Mouse (Mus musculus) forebrain, embryonic 16.5 days (tissue): ENCODE results near the gene Cc2d2b. TPM values are rescaled to one million over a fixed set of nuclear protein-coding genes. Genes with fewer than 3 reads are reported as not detected.

Source experiments
- ATAC-seq: fragments of 200-750 bp; cut with Nextera tagmentation; 2 replicates; pipeline ENCODE4 v1.8.0; 2017; ENCODE audit warnings: mild to moderate bottlenecking, moderate library complexity
- H3K27ac ChIP-seq: fragments of 300-500 bp; sonication (generic); 2 replicates; pipeline ENCODE4 v1.5.1; 2014; ENCODE audit warnings: low read length, control low read depth
- H3K27me3 ChIP-seq: fragments of 300-500 bp; sonication (generic); replicated peaks from 2 replicates; pipeline ENCODE4 v1.6.1; 2014; ENCODE audit warnings: low read length; ENCODE audit not compliant: control insufficient read depth, insufficient read depth
- H3K36me3 ChIP-seq: fragments of 300-500 bp; sonication (generic); 2 replicates; pipeline ENCODE4 v1.6.1; 2014; ENCODE audit not compliant: control insufficient read depth, insufficient read depth
- H3K4me1 ChIP-seq: fragments of 300-500 bp; sonication (generic); replicated peaks from 2 replicates; pipeline ENCODE4 v1.6.1; 2014; ENCODE audit warnings: low read length; ENCODE audit not compliant: control insufficient read depth, insufficient read depth
- H3K4me2 ChIP-seq: fragments of 300-500 bp; sonication (generic); 2 replicates; pipeline ENCODE4 v1.6.1; 2014; ENCODE audit warnings: mild to moderate bottlenecking, low read length, control low read depth
- H3K4me3 ChIP-seq: fragments of 300-500 bp; sonication (generic); replicated peaks from 2 replicates; pipeline ENCODE4 v1.5.1; 2014; ENCODE audit warnings: mild to moderate bottlenecking, low read length, control low read depth
- H3K9ac ChIP-seq: fragments of 300-500 bp; sonication (generic); replicated peaks from 2 replicates; pipeline ENCODE4 v1.6.1; 2014; ENCODE audit warnings: low read depth, low read length, control low read depth
- H3K9me3 ChIP-seq: fragments of 300-500 bp; sonication (generic); 2 replicates; pipeline ENCODE4 v1.6.1; 2016; ENCODE audit warnings: low read length; ENCODE audit not compliant: control insufficient read depth
- WGBS: fragments of 180-500 bp; shearing (Covaris S2); extraction: QIAGEN DNeasy Blood & Tissue Kit; methylation state at CpG from one replicate; pipeline ENCODE4 v1.1.7; 2014; 5-methylcytosine and 5-hydroxymethylcytosine counted together
- polyA plus RNA-seq: library from polyadenylated mRNA; unstranded; fragments of >200 nt; fragmentation: Nextera tagmentation; extraction: Ambion mirVana; gene quantifications from 2 replicates; pipeline ENCODE4 v1.2.1, GENCODE M21; 2015

Gene Cc2d2b
- polyA plus RNA-seq, 1 experiment from 2014 or later, result 0.60 TPM

- no peak overlapping the region for H3K9ac ChIP-seq
- no peak overlapping the region for H3K4me2 ChIP-seq
- no peak for ATAC-seq
- no peaks in the 10 kb centered on the region for H3K36me3 ChIP-seq
- no peaks in the 10 kb centered on the region for H3K27me3 ChIP-seq
- H3K27ac ChIP-seq, result no peak overlapping the region
- H3K9me3 ChIP-seq, result no peaks in the 10 kb centered on the region
- no peaks in the 10 kb centered on the region for H3K4me1 ChIP-seq
- no peak overlapping the region for H3K4me3 ChIP-seq
- 25% methylated on average over 7 of the region's 7 CpGs for WGBS
Observed at GRCm38 (mm10) chr19:40805176-40805737, 56.7 kb downstream of the Cc2d2b start.

DNA sequence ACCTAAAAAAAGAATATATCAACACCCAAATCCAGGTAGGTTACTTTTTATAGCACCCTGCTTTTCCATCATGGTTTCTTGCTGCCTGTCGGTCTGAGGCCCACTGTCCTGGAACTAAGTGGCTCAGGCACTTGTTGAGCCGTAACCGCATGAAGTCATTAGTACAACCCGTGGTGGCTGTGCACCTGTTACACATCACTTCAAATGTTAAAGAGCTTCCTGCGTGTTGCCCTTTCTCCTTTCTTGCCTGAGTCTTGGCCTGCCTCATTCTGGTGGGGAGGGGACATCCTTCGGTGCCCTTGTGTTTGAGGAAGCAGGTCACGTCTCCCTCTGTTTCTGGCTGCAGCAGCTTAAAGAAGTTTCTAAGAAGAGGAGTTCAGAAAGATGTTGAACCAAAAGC, 61.3 kb downstream of the Cc2d2b start:
- Histone ChIP-seq H3K9me3 (no peaks in the 10 kb centered on the region), H3K9ac (no peak overlapping the region), H3K36me3 (no peaks in the 10 kb centered on the region), H3K4me1 (no peaks in the 10 kb centered on the region), H3K27me3 (no peaks in the 10 kb centered on the region), H3K4me2 (no peak overlapping the region), H3K27ac (no peak overlapping the region), H3K4me3 (no peak overlapping the region)
- no peak for ATAC-seq
- WGBS, result 63% methylated on average over 7 of the region's 7 CpGs

DNA sequence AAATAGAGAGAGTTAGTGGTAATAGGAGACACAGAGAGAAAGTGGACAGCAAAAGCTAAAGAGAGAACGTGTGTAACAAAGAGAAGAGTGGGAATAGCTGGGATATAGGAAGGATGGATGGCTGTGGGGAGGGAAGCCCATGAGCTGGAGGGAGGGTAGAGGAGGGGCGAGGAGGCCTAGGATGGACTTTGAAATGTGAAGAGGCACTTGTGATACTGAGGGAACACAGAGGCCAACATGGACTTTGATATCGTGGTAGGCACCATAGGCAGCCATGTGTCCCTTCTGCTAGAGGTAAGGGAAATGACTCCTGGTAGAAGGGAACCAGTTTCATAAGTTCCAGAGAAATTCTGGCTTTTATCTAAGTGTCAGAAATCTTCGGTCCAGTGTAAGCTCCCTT, 63.3 kb downstream of the Cc2d2b start:
- no peaks in the 10 kb centered on the region for H3K9me3 ChIP-seq

GRCm38 (mm10) chr19:40812778-40813177, 64.2 kb downstream of the Cc2d2b start:
- no peaks in the 10 kb centered on the region for H3K9me3 ChIP-seq
- no peak for ATAC-seq
- no peak overlapping the region for H3K9ac ChIP-seq
- WGBS, result 91% methylated on average over 3 of the region's 3 CpGs
- H3K4me3 ChIP-seq, result no peak overlapping the region
- no peaks in the 10 kb centered on the region for H3K36me3 ChIP-seq
- H3K27me3 ChIP-seq, result no peaks in the 10 kb centered on the region
- H3K4me2 ChIP-seq, result no peak overlapping the region
- no peak overlapping the region for H3K27ac ChIP-seq
- H3K4me1 ChIP-seq, result no peaks in the 10 kb centered on the region

More for the DNA sequence above, 63.3 kb downstream of the Cc2d2b start:
- 82% methylated on average over 4 of the region's 4 CpGs for WGBS
- no peaks in the 10 kb centered on the region for H3K27me3 ChIP-seq
- ATAC-seq, result no peak
- H3K27ac ChIP-seq, result no peak overlapping the region
- H3K4me1 ChIP-seq, result no peaks in the 10 kb centered on the region
- H3K4me3 ChIP-seq, result no peak overlapping the region
- H3K4me2 ChIP-seq, result no peak overlapping the region
- no peaks in the 10 kb centered on the region for H3K36me3 ChIP-seq
- H3K9ac ChIP-seq, result no peak overlapping the region

DNA sequence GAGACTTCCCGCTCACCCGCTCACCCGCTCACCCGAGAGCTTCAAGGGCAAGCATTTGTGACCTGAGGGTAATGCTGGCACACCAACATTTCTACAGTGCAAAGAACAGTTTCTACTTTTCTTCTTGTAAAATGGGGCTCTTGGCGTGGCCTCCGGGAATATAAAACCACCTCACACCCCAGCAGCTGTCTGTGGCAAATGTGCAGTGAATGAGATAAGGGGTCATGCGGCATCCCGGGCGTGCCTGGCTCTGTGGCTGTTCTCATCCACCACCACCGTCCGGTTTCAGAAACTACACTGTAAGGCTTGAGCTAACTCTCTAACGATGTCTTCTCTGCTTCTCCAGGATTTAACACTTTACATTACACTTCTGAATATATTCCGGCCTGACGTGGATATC, 64.8 kb downstream of the Cc2d2b start:
- no peaks in the 10 kb centered on the region for H3K9me3 ChIP-seq
- no peak overlapping the region for H3K4me3 ChIP-seq
- H3K36me3 ChIP-seq, result no peaks in the 10 kb centered on the region
- no peak overlapping the region for H3K4me2 ChIP-seq
- no peak overlapping the region for H3K9ac ChIP-seq
- no peaks in the 10 kb centered on the region for H3K4me1 ChIP-seq
- no peak for ATAC-seq
- 83% methylated on average over 14 of the region's 14 CpGs for WGBS
- no peak overlapping the region for H3K27ac ChIP-seq
- no peaks in the 10 kb centered on the region for H3K27me3 ChIP-seq

- Histone ChIP-seq H3K27ac (no peak overlapping the region), H3K9me3 (no peaks in the 10 kb centered on the region), H3K4me1 (no peaks in the 10 kb centered on the region), H3K4me2 (no peak overlapping the region), H3K9ac (no peak overlapping the region), H3K4me3 (no peak overlapping the region), H3K27me3 (no peaks in the 10 kb centered on the region), H3K36me3 (no peaks in the 10 kb centered on the region)
- 88% methylated on average over 7 of the region's 7 CpGs for WGBS
- no peak for ATAC-seq
Observed at GRCm38 (mm10) chr19:40815645-40816183, 67.2 kb downstream of the Cc2d2b start.

GRCm38 (mm10) chr19:40817901-40818532, 69.5 kb downstream of the Cc2d2b start:
- no peak overlapping the region for H3K4me3 ChIP-seq
- H3K9me3 ChIP-seq, result no peaks in the 10 kb centered on the region

GRCm38 (mm10) chr19:40818764-40819163, 70.2 kb downstream of the Cc2d2b start:
- no peaks in the 10 kb centered on the region for H3K27me3 ChIP-seq
- no peak overlapping the region for H3K27ac ChIP-seq
- H3K4me1 ChIP-seq, result no peaks in the 10 kb centered on the region
- no peak for ATAC-seq
- no peaks in the 10 kb centered on the region for H3K9me3 ChIP-seq
- H3K36me3 ChIP-seq, result no peaks in the 10 kb centered on the region
- no peak overlapping the region for H3K4me3 ChIP-seq
- no peak overlapping the region for H3K4me2 ChIP-seq
- H3K9ac ChIP-seq, result no peak overlapping the region
- WGBS, result 88% methylated on average over 7 of the region's 7 CpGs

More at GRCm38 (mm10) chr19:40817901-40818532, 69.5 kb downstream of the Cc2d2b start:
- Histone ChIP-seq H3K4me1 (no peaks in the 10 kb centered on the region), H3K4me2 (no peak overlapping the region), H3K27me3 (no peaks in the 10 kb centered on the region), H3K27ac (no peak overlapping the region), H3K36me3 (no peaks in the 10 kb centered on the region), H3K9ac (no peak overlapping the region)
- ATAC-seq, result no peak
- WGBS, result 91% methylated on average over 6 of the region's 6 CpGs

DNA sequence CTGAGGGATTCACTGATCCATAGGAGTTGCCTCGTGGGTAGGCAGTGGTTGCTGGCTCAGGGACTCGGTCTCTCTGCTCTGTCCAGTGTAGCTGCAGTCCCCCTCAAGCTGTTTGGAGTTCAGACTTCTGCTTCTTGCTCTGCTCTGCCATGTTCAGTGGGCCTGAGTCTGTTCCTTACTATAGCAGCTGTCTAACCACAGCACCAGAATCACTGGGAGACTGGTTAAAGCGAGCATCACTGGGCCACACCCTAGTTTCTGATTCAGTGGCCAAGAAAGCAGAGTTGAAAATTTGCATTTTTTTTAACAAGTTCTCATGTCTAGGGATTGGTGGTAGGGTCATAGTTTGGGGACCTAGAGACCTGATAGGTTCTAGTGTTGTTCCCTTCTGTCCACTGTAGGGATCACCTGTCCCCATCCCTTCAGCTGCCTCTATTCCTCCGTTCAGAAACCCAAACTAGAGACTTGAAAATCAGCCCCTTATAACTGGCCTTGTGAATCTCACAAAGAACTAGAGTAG, 72.8 kb downstream of the Cc2d2b start:
- H3K4me1 ChIP-seq, result no peaks in the 10 kb centered on the region
- WGBS, result 88% methylated on average over 4 of the region's 4 CpGs
- no peaks in the 10 kb centered on the region for H3K36me3 ChIP-seq
- no peaks in the 10 kb centered on the region for H3K9me3 ChIP-seq
- H3K4me3 ChIP-seq, result no peak overlapping the region
- H3K4me2 ChIP-seq, result no peak overlapping the region
- no peak overlapping the region for H3K27ac ChIP-seq
- H3K9ac ChIP-seq, result no peak overlapping the region
- no peak for ATAC-seq
- H3K27me3 ChIP-seq, result no peaks in the 10 kb centered on the region
